Mouse (Mus musculus): ENCODE measurements around the gene Ankrd24.
"Not testable (repeated sequence)": the region's sequence is repeated elsewhere in the genome, so short reads cannot be mapped to it uniquely, and the experiment has no call there.

Gene Ankrd24

GRCm38 (mm10) chr10:81644162-81644561, 15.8 kb downstream of the Ankrd24 start:
- no peak for DNase-seq (ENCODE audit: low read depth, low spot score)

GRCm38 (mm10) chr10:81644716-81645115, 16.4 kb downstream of the Ankrd24 start:
- DNase-seq (ENCODE audit: low read depth, low spot score) = no peak

DNA sequence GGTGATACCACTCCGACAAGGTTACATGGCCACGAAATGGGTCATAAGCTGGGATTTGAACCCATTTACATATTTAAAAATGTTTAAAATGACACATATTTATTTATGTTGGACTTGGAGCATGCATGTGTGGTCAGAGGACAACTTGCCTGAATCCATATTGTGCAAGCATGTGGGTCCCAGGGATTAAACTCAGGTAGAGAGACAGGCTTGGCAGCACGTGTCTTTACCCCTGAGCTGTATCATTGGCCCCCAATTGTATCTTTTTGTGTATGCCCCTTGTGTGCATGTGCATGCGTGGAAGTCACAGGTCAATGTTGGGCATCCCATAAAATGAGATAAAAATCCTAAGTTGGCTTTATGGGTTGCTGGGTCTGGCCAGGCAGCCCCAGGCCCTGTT, 17.1 kb downstream of the Ankrd24 start:
- no peak for DNase-seq (ENCODE audit: low read depth, low spot score)

DNA sequence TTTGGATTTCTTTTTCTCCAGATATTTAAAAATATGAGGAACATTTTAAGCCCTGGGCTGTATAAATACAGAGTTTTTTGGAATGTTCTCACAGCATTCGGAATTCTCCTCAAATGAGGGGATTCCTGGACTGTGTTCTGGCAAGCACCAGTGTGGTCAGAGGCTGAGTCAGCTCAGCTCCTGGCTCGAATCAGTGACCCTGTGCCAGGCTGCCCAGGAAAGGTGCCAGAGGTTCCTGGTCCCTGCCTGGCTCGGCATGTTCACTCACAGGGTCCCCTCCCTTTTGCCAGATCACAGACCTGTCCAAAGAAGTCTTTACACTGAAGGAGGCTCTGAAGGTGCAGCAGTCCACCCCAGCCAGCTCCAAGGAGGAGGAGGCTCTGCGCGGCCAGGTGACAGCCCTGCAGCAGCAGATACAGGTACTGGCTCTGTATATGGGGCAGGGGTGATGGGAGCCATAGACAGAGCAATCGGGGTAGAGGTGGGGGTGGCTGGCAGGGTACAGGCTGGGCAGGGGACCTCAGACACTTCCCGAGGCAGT, 17.7 kb downstream of the Ankrd24 start:
- no peak for DNase-seq (ENCODE audit: low read depth, low spot score)

DNA sequence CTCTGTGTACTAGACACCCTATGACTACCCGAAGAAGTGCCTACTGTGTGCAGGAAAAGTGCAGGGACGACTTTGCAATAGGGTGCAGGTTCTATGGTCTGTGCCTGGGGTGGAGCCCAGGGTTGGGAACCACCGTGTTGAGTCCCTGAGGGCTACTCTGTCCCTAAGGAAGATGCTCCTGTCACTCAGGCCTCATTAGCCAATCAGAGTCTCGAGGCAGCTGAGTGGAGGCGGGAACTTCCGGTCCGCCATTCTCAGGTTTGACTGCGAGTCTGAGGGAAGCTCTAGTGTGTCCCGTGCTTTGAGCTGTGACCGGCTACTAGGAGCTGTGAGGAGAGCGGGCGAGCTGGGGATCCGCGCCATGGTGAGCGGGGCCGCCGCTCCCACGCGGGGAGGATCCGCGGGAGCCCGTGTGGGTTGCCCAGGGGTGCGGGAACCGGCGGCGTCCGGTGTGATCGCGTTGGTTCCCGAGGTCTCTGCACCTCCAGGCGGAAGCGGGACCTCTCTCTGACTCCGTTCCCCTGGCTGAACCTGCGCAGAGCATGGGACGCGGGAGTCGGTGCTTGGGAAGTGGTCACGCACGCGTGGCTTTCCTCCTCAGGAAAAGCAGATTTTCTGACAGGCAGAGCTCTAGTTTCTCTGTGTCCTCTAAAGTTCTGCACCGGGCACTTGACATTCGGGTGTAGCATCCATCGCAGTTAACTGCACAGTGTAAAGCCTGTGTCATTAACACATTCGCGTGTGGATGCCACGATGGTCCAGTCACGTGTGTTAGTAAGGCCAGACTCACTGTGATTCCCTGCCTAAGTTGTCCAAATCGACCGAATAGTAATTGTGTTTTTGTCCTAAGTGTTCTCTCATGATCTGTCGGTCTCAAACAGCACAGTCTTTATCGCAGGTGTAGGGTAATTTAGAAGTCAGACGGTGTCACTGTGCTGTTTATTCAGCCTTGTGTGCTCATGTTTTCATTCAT, 20.7 kb downstream of the Ankrd24 start, which contains the start of gene Gm10778:
Gene Gm10778 (plus strand): TSS at position 257 of the 973 bp plus-strand sequence.
- peak; percentile 74 for DNase-seq (ENCODE audit: low read depth, low spot score)

GRCm38 (mm10) chr10:81655178-81655577, 26.8 kb downstream of the Ankrd24 start:
- DNase-seq (ENCODE audit: low read depth, low spot score) = no peak

- DNase-seq (ENCODE audit: low read depth, low spot score) = no peak
Observed at GRCm38 (mm10) chr10:81656174-81656573, 27.8 kb downstream of the Ankrd24 start.

- not testable (repeated sequence) for DNase-seq (ENCODE audit: low read depth, low spot score)
Observed at GRCm38 (mm10) chr10:81687114-81687513, 58.8 kb downstream of the Ankrd24 start.
